Mouse (Mus musculus) ovary, postnatal 36 days (tissue): Measurements from ENCODE around the gene Dglucy.

Experiments
- DNase-seq: peaks from one replicate; pipeline ENCODE4 v3.0.0; 2022; ENCODE audit warnings: low spot score, mixed read lengths

The Dglucy gene

DNA sequence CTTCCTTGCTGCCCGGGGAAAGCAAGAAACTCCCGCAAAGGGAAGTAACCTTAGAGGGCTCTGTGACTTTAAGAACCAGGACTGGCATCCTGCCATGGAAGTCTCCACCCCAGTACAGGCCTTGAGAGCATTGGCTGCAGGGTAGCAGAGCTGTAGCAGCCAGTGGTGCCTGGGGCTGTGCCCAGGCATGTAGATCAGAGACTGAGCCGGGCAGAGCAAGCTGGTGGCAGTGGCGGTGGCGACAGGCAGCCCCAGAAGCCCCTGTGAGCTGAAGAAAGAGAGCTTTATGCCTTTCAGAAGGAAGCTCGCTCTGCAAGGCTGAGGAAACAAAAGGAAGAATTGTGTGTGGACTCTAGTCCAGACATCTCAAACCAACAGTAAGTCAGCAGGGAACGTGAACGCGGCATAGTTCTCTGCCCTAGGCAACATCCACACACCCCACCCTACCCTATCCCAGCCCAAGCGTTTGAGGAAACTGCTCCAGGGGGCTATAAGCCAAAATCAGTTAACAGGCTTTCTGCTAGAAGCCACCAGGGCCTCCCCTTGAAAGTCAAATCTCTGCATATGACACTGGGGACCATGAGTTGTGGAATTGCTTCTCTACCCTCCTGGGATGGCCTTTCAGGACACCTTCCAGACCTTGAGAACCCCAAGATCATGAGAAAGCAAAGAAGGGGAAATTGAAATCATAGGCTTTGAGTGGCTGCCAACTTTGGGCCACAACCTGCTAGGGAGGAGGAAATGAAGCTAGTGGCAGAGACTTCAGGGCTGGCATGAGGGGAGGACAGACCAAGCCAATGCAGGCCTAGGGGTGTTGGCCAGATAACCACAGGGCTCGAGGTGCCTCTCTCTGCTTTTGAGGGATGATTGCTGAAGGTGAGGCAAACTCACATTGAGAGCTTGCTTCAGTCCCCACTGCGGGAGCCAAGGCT is at the start of gene Dglucy:
Gene Dglucy, plus strand, starts transcription at position 124 of the 932 bp plus-strand sequence.
- peak; percentile 85 for DNase-seq

DNA sequence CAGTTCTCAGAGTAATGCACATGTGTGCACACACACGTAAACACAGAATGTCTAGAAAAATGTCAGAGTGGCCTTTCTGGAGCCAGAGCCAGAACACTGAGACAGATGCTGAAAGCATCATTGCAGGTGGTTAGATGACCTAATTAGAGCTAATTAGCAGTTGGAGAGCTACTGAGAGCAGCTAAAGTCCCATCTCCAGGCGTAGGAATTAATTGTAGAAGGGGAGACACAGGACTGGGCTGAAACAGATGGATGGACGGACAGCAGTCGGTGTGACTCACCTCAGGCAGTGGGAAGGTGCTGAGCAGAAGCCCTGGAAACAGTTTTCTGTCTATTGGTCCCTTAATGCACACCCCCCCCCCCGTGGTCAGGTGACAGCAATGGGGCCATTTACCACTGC is 43.7 kb upstream of the Dglucy start:
- no peak for DNase-seq

DNA sequence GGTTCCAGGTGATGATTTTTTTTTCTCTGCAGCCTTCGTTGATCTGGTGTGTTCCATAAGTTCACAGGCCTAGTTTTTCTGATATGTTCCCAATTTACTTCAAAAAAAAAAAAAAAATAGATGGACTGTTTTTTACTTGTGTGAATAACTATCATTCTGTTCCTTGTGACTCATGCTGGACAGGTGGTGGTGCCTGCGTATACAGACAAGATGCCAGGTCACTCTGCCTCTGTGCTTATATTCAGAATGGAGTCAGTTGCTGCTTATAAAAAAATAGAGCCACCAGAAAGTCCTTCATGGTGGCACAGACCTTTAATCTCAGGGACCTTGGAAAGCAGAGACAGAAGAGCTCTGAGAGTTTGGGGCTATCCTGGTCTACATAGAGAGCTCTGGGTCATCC is 43.3 kb upstream of the Dglucy start:
- DNase-seq, result no peak

DNA sequence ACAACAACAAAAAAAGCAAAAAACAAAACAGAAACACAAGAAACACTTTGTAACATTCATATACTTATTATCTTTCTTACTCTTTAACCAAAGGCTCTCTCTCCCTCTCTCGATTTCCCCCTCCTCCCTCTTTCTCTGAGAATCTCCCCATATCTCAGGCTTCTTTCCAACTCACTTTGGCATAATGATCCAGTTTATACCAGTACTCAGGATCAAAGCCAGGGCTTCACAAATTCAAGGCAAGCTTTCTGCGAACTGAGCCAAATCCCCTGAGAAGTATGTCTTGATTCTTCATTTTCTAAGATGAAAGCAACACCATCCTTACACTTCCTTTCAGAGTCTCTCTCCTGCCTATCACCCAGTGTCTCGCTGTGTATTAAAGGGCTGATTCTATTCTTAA is 40.4 kb upstream of the Dglucy start:
- no peak for DNase-seq

DNA sequence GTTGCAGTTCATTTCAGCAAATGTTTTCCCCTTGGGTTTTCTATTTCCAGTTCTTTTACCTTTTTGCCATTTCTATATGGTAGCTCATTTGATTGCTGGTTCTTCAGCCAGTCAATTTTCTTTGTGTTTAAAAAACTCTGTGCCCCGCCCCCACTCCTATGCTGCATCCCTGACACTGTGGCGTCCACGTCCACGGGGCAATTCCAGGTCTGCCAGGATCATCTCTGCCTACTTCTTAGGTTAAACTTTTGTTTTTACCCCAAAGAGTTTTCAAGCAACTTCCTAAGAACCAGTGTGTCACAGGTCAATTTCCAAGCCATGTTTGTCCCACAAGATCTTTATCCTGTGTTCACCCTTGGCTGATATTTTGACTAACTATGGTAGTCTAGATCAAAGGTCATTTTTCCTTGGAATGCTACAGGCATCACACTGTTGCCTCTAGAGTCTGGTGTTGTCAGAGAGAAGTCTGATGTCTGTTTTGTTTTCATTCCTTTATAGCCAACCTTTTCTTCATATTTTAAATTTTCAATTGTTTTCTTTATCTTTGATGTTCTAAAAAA is 39.8 kb upstream of the Dglucy start:
- DNase-seq, result peak; percentile 10

DNA sequence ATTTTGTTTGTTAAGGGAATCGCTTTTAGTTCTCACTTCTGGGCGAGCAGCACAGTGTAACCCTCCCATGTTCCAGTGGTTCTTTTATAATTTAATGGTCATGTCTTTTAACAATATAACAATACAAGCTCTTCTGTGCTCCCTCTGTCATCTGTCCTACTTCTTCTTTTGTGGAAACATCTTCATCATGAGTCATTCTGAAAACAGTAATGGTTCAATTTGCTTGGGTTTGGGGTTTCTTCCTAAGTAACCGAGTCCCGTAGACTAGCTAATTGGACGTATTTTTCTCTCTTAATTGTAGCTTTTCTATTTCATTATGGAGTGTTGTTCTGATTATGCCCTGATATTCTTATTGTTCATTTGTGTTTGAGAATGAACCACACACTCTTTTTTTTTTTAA is 38.5 kb upstream of the Dglucy start:
- DNase-seq, result no peak

DNA sequence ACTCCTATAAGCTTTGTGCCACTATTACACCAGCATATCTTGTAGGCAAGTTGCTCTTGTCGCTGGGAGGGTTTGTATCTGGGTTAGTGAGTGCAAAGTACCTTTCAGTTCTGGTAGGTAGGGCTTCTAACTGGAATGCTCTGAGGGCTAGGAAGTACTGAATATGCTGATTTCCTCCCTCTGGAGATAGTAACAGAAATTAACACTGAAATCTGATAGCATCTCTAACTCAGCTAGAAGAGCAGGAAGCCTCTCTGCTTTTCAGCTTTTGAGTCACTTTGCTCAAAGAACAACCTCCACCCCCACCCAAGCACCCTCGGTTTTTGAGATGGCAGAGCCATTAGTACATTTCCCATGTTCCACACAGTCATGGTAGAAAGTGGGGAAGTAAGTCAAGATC is 36.4 kb upstream of the Dglucy start:
- no peak for DNase-seq

DNA sequence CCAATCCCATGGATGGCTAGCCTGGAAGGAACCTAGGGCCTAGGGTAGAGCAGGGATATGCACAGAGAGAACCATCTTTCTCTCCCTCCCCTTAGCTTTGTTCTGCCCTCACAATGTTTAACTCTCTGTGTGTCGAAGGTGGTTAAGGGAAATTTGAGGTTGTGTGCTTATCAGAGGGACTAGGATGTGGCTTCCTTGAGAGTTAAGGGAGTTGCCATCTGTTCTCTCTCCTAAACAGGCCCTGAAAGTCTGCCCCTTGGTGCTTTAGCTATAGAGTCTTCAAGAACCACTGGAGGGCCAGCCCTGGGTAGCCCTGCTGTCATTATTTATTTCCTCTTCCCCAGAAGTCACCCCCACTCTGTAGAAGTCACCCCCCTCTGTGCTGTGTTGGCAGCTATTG is 25.9 kb upstream of the Dglucy start:
- DNase-seq, result no peak

DNA sequence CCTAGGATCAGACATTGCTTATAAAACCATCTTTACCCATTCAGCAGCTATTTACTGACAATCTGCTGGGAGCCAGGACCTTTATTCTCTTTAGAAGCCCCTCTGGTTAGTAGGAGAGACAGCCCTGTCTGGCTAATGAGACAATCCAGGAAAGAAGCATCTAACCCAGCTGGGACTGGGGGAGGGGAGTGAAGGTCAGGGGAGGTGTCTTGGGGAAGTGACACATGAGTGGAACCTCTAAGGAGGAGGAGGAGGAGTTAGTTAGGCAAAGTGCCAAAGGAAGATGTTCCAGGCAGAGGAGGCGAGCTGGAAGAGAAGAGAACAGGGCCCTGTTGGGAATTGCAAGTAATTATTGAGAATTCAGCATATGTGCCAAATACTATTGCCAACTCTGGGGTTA is 25.1 kb upstream of the Dglucy start:
- no peak for DNase-seq

DNA sequence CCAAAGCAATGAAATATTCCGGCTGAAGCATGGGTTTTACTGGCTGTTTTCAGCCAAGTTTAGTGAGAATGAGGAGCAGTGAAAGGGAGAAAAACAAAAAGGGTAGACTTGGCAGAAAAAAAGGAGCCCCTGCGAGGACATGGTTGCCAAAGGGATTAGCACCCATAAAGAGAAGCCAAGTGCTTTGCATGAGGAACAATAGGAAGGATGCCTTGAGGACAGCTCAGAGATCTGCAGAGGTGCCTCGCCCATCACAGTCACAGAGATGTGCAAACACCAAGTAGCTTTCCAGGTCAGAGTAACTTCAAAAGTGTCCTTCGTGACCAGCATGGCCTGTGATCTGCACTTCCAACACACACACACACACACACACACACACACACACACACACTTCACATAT is 21.4 kb upstream of the Dglucy start:
- no peak for DNase-seq

DNA sequence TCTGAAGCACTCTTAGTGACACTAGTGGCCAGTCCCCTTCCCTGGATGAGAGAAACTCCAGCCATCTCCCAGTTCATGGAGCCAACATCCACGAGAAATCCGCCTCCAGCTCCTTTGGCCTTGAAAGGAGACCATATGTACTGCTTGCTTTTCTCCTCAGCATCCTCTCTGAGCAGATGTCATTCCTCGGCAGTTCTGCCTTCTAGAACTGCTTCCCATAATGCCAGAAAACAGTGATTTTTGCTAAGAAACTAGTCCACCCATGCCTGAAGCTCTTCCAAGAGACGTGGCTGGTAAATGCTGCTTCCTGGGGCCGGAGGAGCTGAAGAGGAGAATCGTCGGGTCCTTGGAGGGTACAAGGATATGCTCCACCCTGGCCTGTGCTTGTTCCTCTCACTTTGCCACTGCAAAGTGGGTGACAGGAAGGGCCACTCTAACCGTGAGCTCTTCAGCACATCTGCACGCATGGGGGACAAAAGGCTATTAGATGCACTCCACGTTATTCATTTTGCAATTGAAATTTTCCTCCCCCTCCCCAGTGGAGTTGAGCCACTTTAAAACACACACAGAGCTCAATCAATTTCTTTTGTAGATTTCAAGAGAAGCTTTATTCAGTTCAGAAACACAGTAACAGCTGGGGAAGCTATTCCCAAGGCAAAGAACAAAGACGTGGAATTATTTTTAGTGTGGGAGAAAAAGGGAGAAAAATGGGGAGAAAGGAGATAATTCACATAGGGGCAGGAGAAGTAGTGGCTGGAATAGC is 16.0 kb upstream of the Dglucy start:
- DNase-seq, result no peak

DNA sequence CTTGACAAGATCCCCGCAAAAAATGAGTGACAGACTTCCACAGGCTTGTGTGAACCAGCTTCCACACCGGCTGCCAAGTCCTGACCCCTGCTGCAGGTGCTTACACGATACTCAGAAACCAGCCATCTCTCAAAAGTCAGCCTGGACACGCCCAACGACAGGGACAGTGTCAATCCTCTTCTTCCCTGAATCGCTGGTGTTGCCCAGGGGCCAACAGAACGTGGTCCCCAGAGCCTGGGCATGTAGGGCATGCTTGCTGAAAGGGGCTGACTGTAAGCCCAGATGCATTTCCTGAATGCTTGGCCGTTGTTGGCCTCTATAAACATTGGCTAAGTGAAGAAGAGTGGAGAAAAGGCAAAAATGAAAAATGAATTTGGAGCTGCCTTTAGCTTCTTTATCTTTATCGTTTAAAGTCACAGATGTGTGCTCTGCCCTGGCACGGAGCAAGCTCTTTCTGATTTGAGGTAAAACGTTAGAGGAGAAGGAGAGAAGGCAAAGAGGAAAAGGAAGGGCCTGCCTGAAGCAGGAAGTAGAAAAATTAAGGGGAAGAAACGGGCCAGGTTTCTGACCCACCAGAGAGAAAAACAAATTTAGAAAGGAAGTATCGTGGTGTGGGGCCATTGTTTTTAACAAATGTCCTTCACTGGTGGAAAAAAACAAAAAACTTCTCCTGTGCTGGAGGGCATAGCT is 14.4 kb upstream of the Dglucy start:
- no peak for DNase-seq

DNA sequence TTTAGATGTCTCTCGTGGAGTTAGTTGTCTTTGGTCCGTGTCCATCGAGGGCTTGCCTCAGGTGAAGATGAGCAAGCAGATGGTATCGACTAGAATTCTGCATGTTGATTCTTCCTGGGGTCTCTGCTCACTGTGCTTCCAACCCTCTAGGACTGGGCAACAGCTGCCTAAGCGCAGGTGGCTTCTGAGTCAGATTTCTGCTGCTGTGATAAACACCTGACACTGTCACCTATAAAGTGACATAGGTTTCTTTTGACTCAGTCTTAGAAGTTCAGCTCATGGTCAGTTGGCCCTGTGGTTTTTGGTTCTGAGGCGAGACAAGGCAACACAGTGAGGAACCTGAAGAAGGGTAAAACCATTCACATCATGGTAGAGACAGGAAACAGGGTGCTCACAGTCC is 9.0 kb upstream of the Dglucy start:
- DNase-seq, result no peak

DNA sequence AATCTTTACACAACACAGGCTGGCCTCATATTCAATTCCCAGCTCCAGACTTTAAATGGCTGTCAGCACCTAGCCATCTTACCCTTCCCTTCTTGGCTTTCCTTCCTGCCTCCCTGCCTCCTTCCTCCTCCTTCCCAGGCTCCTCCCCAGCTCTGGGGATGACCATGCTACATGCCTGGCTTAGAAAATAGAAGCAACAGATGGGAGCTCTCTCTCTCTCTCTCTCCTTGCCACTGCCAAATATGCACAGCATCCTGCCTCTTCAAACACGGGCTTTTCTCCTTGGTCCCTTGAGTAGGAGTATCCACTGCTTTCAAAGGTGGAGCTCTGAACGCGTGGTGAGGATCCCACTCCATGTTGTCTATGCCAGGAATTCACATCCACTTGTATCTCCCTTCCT is 8.1 kb upstream of the Dglucy start:
- DNase-seq, result no peak

DNA sequence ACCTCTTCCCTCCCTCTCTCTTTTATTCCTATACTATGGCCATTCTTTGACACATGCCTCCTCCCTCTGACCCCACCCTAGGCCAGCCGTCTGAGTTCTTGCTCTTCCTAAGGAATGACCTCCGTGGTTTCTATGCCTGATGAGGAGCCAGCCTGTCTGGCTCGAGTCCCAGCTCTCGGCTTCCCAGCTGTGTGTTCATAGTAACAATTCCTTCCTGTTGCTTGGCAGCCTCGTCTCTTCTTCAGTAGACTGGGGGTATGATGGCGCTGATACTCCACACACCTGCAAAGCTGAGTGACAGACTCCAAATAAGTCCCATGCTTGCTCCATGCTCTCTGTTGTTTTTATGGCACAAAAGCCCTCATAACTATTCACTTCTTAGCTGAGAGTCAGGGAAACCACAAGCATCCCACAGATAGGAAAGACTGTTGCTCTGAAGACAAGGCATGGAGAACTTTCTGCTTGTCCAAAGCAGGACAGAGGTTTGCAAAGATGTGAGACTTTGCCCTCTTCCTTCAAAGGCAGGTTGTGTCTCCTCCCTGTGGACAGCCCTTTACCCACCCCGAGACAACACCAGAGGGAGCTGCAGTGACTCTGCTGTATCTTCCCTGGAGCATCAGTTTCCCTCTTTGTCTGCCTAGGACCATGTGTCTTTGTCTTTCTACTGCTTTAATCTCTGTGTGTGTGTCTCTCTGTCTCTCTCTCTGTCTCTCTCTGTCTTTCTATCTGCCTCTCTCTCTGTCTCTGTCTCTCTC is 6.5 kb upstream of the Dglucy start:
- peak; percentile 48 for DNase-seq

DNA sequence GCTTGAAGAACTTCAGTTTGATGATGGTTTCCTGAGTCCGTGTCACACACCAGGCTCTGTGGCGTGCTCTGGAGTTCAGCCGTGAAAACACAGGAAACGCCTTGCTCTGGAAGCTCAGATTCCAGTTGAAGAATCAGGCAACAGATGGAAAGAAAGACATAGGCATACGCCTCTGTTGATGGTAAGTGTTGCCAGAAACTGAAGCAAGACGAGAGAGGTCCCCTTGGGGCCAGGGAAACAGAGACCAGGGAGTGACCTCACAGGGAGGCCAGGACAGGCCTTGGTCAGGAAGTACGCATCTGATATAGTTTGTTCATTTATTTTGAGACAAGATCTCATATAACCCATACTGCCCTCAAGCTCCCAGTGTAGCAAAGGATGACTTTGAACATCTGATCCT is 4.1 kb upstream of the Dglucy start:
- DNase-seq, result no peak

DNA sequence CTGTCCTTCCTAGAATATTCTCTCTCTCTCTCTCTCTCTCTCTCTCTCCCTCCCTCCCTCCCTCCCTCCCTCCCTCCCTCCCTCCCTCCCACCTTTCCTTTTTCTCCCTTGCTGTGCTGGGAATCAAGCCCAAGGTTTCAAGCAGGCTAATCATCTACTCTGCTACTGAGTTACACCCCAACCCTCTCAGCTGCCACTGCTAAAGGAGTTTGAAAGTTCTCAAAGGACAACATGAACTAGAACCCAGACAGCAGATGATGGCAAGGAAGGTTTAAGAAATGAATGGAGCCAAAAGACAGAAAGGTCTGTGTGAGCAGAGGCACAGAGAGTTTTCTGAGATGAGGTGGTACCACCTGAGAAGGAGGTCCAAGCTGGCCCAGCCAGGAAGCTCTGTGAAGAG is 3.6 kb upstream of the Dglucy start:
- DNase-seq, result no peak

DNA sequence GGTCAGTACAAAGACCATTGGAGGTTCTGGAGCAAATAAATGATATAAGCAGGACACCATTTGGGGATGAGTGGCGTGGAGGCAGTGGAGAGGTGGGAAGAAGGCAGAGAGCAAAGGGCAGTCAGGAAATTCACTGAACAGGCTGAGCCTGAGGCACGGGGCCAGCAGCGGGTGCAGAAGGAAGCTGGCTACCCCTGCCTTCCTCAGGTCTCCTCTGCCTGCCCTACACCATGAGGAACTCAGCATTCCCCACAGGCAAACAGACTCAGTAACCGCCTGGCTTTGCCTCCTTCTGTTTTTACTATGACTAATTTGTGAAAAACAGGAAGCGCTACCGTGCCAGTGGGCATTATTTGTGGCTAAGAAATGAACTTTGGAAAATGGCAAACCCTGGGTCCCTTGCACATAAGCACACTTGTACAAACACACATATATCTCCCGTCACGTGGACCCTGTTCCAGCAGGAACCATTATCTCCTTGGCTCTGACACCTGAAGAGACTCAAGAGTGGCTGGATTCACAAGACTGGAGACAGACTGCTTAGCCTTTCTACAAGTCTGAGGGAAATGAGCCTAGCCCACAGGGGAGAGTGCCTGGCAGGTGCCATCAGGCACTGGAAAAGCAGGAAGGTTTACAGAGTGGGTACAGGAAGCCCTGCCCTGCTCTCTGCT is 2.8 kb upstream of the Dglucy start:
- DNase-seq, result no peak

DNA sequence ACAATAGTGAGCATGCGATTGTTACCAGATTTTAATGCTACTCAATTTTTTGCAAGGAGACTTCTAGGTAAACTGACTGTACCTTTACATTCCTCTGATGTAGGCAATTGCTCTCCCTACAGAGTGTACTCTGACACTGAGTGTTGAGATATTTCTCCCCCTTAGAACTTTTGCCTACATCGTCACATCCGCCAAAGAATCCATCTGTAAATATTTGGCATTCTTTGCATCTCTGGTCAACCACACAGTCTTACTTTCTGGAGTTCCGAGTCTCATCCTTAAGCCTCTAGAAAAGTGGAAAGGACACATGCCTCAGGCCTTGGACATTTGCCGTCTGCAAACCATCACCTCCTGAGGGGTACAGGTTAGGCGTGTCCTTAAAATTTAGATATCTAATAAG is 1.9 kb upstream of the Dglucy start:
- no peak for DNase-seq

DNA sequence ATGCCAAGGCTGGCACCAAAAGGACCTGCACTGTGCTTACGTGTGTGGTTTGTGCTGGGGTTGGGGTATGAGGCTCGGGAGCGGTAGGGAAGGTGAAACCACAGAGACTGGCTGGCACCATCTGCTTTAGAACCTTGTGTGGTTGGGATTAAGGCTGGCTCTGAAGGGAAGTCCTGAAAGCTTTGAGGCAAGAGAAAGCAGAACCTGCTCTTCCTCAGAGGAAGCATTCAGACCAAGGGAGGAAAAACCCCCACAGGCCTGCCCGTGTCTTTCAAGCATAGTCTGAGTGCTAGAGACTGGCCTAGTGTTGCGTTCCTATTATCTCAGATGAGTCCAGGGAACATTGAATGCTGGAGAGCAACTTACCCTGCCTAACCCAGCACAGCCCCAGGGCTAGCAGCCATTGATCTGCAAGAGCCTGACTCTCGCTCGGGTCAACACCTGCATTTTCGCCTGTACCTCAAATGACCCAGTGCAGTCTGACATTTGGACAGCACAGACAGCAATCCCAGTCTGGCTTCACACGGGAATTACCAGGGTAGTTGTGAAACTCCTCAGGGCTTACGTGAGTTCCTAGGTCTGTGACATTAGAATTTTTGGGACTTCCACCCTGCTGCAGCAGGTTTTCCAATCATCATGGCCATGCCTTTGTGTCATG is 452 bp upstream of the Dglucy start:
- DNase-seq, result no peak

DNA sequence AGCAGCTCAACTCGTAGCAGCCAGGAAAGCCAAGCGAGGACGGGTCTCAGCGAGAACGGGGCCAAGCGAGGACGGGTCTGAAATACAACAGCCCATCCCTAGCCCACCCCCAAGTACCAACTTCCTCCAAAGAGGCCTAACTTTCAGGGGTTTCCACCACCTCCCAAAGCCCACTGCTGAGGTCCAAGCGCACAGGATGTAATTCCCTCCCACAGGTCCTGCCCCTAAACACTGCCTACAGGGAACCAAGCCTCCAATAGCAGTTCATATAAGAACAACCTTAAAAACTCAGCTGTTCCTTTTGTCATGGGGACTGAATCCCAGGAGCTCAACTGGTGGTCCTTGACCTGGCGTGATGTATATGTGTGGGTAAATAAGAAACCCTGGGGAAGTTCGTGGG is 1.6 kb downstream of the Dglucy start:
- DNase-seq, result no peak
